Mouse (Mus musculus) forebrain, embryonic 11.5 days (tissue): ENCODE data around the gene Jak2. TPM values are rescaled to one million over a fixed set of nuclear protein-coding genes. Genes with fewer than 3 reads are reported as not detected.

Experiments
- ATAC-seq: fragments of 200-750 bp; cut with Nextera tagmentation; replicated peaks from 2 replicates; pipeline ENCODE4 v1.8.0; 2017; ENCODE audit warnings: moderate TSS enrichment; ENCODE audit not compliant: low FRiP score
- DNase-seq: peaks from one replicate; pipeline ENCODE4 v3.0.0-alpha.2; 2017; ENCODE audit warnings: low spot score
- H3K27ac ChIP-seq: fragments of 300-500 bp; sonication (generic); 2 replicates; pipeline ENCODE4 v1.5.1; 2014; ENCODE audit warnings: low read depth, low read length
- H3K27me3 ChIP-seq: fragments of 300-500 bp; sonication (generic); 2 replicates; pipeline ENCODE4 v1.6.1; 2014; ENCODE audit warnings: mild to moderate bottlenecking, low read length, mixed read lengths; ENCODE audit not compliant: control insufficient read depth, insufficient read depth
- H3K36me3 ChIP-seq: fragments of 300-500 bp; sonication (generic); 2 replicates; pipeline ENCODE4 v1.6.1; 2014; ENCODE audit warnings: mild to moderate bottlenecking, low read length, moderate library complexity, mixed read lengths; ENCODE audit not compliant: control insufficient read depth, insufficient read depth
- H3K4me1 ChIP-seq: fragments of 300-500 bp; sonication (generic); replicated peaks from 2 replicates; pipeline ENCODE4 v1.6.1; 2014; ENCODE audit warnings: low read length, mixed read lengths; ENCODE audit not compliant: control insufficient read depth, insufficient read depth
- H3K4me2 ChIP-seq: fragments of 300-500 bp; sonication (generic); 2 replicates; pipeline ENCODE4 v1.6.1; 2014; ENCODE audit warnings: low read depth, mild to moderate bottlenecking, low read length, moderate library complexity, mixed read lengths; ENCODE audit not compliant: severe bottlenecking
- H3K4me3 ChIP-seq: fragments of 300-500 bp; sonication (generic); 2 replicates; pipeline ENCODE4 v1.5.1; 2014; ENCODE audit warnings: low read depth, low read length
- H3K9ac ChIP-seq: fragments of 300-500 bp; sonication (generic); 2 replicates; pipeline ENCODE4 v1.6.1; 2014; ENCODE audit warnings: low read length
- H3K9me3 ChIP-seq: fragments of 300-500 bp; sonication (generic); 2 replicates; pipeline ENCODE4 v1.6.1; 2016; ENCODE audit warnings: low read length, mixed read lengths; ENCODE audit not compliant: control insufficient read depth
- WGBS: fragments of 180-500 bp; shearing (Covaris S2); extraction: QIAGEN DNeasy Blood & Tissue Kit; methylation state at CpG from one replicate; pipeline ENCODE4 v1.1.7; 2014; 5-methylcytosine and 5-hydroxymethylcytosine counted together
- polyA plus RNA-seq: library from polyadenylated mRNA; unstranded; fragments of >200 nt; fragmentation: Nextera tagmentation; extraction: Ambion mirVana; gene quantifications from 2 replicates; pipeline ENCODE4 v1.2.1, GENCODE M21; 2014

Gene Jak2
- 13.2 and 14.6 TPM in 2 replicates for polyA plus RNA-seq

DNA sequence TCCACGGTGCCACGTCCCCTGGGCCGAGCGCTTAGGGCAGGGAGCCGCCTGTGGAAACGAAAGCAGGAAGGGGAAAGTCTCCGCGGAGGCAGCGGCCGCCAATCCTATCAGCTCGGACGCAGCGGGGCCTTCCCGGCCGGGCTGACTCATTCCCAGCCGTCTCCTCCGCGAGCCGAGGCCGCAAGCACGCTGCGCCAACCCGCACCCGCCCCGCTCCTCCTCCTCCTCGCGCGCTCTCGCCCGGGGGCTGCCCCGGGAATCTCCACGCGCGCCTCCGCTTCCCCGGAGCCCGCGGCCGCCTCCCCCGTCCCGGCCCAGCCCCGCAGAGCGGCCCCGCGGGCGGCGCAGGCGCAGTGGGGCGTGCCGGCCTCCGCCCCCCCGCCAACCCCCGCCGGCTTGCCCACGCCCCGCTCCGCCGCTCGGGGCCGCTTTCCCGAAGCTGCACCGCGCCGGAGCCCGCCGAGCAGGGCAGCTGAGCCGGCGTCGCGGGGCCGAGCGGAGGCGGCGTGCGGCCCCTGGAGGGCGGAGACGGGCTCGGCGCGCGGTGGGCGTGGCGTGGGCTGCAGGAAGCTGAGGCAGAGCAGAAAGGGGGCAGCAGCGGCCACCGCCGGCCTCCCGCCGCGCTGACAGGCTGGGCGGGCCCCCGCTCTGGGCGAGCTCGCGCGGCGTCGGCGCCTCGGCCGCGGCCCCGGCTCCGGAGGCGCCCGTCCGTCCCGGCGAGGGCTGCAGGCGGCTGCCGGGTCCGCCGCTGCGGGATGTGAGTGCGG lies at the start of gene Jak2:
Gene Jak2, plus strand, starts transcription at position 638 of the 767 bp plus-strand sequence.
- H3K36me3 ChIP-seq = no peaks in the 10 kb centered on the region
- ATAC-seq (peak; percentile 94), DNase-seq (peak; percentile 97)
- peak within 1 kb of the TSS; percentile 92 for H3K4me2 ChIP-seq
- H3K9me3 ChIP-seq = no peaks in the 10 kb centered on the region
- H3K9ac ChIP-seq = peak within 1 kb of the TSS; percentile 92
- under 1% methylated on average over 61 of the region's 114 CpGs for WGBS
- H3K27ac ChIP-seq = peak within 1 kb of the TSS; percentile 90
- peaks cover 7% of the 10 kb centered on the region; the same call in 1 of the 2 replicates for H3K4me1 ChIP-seq
- H3K4me3 ChIP-seq = peak within 1 kb of the TSS; percentile 79
- no peaks in the 10 kb centered on the region for H3K27me3 ChIP-seq

DNA sequence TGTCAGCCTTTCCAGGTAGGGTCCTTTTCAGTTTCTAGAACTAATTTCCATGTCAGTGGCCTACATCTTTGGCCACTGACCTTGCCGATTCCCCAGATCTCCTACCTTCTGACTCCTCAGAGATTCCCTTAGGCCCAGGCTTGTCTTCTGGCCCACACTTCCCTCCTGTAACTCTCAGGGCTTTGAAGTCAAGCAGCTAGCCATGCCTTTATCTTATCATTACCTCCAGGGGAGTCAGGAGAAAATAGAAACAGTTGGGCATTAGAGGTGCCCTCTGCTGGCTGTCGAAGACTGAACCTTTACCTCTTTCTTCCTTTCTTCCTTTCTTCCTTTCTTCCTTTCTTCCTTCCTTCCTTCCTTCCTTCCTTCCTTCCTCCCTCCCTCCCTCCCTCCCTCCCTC lies 48.3 kb upstream of the Jak2 start:
- Histone ChIP-seq H3K4me3 (no peak overlapping the region), H3K4me2 (no peak overlapping the region), H3K9me3 (no peaks in the 10 kb centered on the region), H3K9ac (no peak overlapping the region), H3K36me3 (no peaks in the 10 kb centered on the region), H3K4me1 (no peaks in the 10 kb centered on the region), H3K27me3 (no peaks in the 10 kb centered on the region), H3K27ac (no peak overlapping the region)
- DNase-seq (no peak), ATAC-seq (no peak)
- 57% methylated on average over 2 of the region's 2 CpGs for WGBS

DNA sequence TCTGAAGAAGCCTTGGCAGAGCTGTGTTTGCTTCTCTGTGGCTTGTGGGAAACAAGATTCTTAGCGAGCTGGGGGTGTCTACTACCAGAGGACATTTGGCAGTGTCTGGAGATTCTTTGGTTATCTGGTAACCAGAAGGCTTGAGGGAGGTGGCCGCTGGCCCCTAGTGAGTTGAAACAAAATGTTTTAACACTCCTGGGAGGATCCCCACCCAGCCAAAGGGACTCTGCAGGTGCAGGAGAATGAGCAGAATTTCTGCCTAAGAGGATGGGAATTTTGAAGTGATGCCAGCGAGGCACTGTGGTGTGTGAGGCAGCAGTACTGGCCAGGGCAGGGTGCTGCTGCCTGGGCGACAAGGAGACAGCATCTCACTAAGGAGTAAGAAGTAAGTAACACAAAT lies 47.0 kb upstream of the Jak2 start:
- Histone ChIP-seq H3K27me3 (no peaks in the 10 kb centered on the region), H3K27ac (no peak overlapping the region), H3K4me3 (no peak overlapping the region), H3K9me3 (no peaks in the 10 kb centered on the region), H3K4me2 (no peak overlapping the region), H3K4me1 (no peaks in the 10 kb centered on the region), H3K36me3 (no peaks in the 10 kb centered on the region), H3K9ac (no peak overlapping the region)
- 72% methylated on average over 4 of the region's 4 CpGs for WGBS
- no peak for DNase-seq
- ATAC-seq = no peak

DNA sequence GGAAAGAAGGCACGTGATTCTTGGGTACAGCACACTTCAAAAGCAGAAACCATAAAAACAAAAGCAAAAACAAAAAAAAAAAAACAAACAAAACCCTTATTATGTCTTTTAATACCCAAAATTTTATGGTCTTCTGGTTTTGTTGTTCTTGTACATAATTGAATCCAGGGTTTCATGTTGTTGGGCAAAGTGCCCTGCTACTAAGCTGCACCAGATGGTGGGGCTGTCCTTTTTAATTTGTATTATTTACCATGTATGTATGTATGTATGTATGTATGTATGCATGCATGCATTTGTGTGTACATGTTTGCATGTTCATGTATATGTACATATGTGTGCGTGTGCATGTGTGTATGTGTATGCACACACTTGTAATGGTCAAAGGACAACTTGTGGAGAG lies 46.4 kb upstream of the Jak2 start:
- no peaks in the 10 kb centered on the region for H3K27me3 ChIP-seq
- WGBS = 71% methylated on average over 2 of the region's 2 CpGs
- H3K27ac ChIP-seq = no peak overlapping the region
- ATAC-seq (no peak), DNase-seq (no peak)
- H3K36me3 ChIP-seq = no peaks in the 10 kb centered on the region
- H3K4me3 ChIP-seq = no peak overlapping the region
- no peaks in the 10 kb centered on the region for H3K9me3 ChIP-seq
- no peaks in the 10 kb centered on the region for H3K4me1 ChIP-seq
- no peak overlapping the region for H3K4me2 ChIP-seq
- no peak overlapping the region for H3K9ac ChIP-seq

DNA sequence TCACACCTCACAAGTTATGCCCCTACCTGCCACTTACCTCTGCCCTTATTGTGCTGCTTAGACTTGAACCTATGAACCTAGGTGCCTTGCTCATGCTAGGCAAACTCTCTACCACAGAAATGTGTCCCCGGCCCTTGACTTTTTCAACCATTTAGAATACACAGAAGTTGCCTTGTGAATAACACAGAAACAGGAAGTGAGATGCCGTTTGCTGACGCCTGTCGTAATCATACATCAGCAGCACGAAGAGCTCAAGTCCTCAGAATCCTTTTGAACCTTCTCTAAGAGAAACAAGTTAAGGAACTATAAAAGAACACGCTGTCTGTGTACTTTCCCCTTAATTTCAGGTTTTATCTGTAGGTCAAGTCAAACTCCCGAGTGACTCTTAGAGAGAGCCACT lies 41.7 kb upstream of the Jak2 start:
- Histone ChIP-seq H3K36me3 (no peaks in the 10 kb centered on the region), H3K27me3 (no peaks in the 10 kb centered on the region), H3K27ac (no peak overlapping the region), H3K4me2 (no peak overlapping the region), H3K4me3 (no peak overlapping the region), H3K4me1 (no peaks in the 10 kb centered on the region), H3K9me3 (no peaks in the 10 kb centered on the region), H3K9ac (no peak overlapping the region)
- no peak for ATAC-seq
- WGBS = 95% methylated on average over 7 of the region's 7 CpGs
- DNase-seq = no peak

DNA sequence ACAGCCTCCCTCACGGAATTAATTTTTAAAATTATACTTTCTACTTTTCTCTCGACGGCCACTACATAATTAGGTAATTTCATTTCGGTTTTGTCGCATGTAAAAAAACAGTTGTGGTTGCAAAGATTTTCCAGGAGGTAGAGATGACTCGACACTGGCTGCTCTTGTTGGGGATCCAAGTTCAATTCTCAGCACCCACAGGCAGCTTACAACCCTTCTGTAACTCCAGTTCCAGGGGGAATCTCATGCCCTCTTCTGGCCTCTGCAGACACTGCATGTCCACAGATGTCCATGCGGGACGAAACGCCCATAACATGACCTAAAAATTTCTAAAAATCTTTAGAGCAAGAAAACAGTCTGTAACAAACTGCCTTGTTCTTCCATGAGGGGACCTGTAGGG lies 41.3 kb upstream of the Jak2 start:
- Histone ChIP-seq H3K4me2 (no peak overlapping the region), H3K9ac (no peak overlapping the region), H3K4me1 (no peaks in the 10 kb centered on the region), H3K4me3 (no peak overlapping the region), H3K36me3 (no peaks in the 10 kb centered on the region), H3K27me3 (no peaks in the 10 kb centered on the region), H3K27ac (no peak overlapping the region), H3K9me3 (no peaks in the 10 kb centered on the region)
- DNase-seq (no peak), ATAC-seq (no peak)
- WGBS = 93% methylated on average over 9 of the region's 9 CpGs

DNA sequence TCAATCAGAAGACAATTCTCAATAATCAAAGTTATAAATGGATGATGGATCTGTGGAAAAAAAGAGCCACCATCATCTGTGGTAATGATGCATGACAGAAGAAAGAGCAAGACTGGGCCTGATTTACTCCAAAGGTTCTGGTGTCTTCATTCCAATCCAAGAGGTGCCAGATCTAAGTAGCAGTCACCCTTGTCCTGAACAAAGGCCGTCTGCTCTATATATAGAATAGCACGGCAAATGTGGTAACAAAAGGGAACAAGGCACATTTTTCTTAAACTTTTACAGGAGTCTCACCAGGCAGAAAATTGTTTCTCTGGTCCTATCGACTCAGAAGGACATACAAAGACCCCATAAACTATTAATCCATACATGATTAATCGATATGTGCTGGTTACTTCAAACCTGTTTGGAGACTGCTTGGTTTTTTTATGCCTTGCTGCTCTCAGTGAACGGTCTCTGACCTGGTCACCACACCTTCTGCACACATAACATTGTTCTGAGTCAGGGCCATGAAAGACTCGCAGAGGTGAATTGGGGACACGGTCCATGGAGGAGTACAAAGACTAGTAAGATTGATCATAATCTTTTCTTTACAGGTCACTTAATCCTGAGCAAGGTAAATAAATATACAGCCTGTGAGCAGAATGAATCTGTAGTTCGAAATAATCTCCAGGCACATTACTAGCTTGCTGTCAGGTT lies 35.7 kb upstream of the Jak2 start:
- H3K27ac ChIP-seq = no peak overlapping the region
- no peak overlapping the region for H3K9ac ChIP-seq
- DNase-seq (no peak), ATAC-seq (no peak)
- H3K4me3 ChIP-seq = no peak overlapping the region
- 68% methylated on average over 8 of the region's 8 CpGs for WGBS
- no peaks in the 10 kb centered on the region for H3K4me1 ChIP-seq
- no peak overlapping the region for H3K4me2 ChIP-seq
- H3K9me3 ChIP-seq = no peaks in the 10 kb centered on the region
- no peaks in the 10 kb centered on the region for H3K27me3 ChIP-seq
- no peaks in the 10 kb centered on the region for H3K36me3 ChIP-seq

DNA sequence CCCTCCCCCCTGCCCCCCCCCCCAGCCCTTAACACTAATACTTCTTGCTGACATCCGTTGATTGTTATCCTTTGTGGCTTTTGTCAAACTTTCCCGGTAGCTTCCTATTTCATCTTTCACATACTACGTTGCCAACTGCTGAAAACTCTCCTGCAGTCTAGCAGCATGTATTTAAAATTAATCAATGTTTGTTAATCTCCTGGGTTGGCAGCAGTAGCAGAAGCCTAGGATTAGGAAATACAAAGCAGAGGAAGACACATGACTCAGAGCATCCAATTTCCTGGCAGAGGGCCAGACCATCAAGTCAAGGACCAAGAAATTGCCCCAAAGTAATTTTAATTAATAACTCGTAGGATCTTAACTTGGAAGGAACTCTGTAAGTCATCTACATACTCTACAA lies 29.8 kb upstream of the Jak2 start:
- no peak overlapping the region for H3K4me2 ChIP-seq
- H3K27ac ChIP-seq = no peak overlapping the region
- H3K27me3 ChIP-seq = no peaks in the 10 kb centered on the region
- no peaks in the 10 kb centered on the region for H3K9me3 ChIP-seq
- H3K4me3 ChIP-seq = no peak overlapping the region
- no peak overlapping the region for H3K9ac ChIP-seq
- 89% methylated on average over 4 of the region's 4 CpGs for WGBS
- H3K4me1 ChIP-seq = no peaks in the 10 kb centered on the region
- DNase-seq (no peak), ATAC-seq (no peak)
- no peaks in the 10 kb centered on the region for H3K36me3 ChIP-seq

DNA sequence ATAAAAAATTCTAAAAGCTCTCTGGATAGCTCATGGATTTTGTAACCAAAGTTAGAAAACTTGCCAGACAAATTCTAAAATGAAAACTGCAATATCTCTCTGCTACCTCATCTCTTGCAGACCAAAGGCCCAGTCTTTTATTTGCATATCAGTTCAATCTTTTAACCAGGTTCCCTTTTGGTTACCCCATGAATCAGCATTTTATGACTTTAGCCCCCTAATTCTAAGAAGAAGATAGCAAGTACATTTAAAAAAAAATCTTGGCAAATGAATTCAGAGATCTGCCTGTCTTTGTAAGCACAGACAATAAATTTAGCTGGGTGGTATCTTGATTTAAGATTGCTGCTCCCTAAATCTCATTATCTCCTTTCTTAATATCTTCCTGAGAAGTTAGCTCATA lies 26.7 kb upstream of the Jak2 start:
- ATAC-seq = no peak
- Histone ChIP-seq H3K27ac (no peak overlapping the region), H3K4me2 (no peak overlapping the region), H3K4me3 (no peak overlapping the region), H3K9me3 (no peaks in the 10 kb centered on the region), H3K9ac (no peak overlapping the region), H3K4me1 (no peaks in the 10 kb centered on the region), H3K36me3 (no peaks in the 10 kb centered on the region), H3K27me3 (no peaks in the 10 kb centered on the region)
- no peak for DNase-seq
